Comparison of ENCODE assay signal across 8 mouse cellular contexts in the genomic region with DNA sequence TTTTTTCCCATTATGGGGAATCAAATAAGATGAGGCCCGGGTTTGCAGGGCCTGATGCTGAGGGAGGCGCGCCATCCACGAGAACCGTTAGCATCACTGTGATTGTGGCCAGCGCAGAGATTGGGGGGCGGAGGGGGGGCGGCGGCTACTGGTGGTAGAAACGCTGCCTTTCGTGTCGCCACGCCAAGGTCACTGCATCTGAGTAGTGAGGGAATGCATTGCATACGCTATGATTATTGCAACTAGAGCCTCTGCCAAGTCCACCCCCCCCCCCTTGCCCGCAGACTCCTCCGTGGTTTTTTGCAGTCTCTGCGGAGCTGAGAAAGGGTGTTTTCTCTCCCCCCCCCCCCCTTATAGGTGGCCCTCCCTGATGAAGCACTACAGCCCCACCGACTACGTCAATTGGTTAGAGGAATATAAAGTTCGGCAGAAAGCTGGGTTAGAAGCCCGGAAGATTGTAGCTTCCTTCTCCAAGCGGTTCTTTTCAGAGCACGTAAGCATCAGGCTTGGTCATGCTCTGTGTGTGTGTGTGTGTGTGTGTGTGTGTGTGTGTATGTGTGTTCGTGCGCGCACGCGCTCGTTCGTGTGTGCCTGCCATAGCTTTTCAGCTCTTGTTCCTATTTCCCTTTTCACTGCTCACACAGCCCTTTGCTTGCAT. TPM values are rescaled to one million over a fixed set of nuclear protein-coding genes. Genes with fewer than 3 reads are reported as not detected.
DNase-seq lines count a peak whose midpoint lies in the region; ATAC-seq and TF ChIP-seq lines count a peak whose summit lies in the region.

No protein-coding gene starts in this region.

- no peaks in the 10 kb centered on the region for H3K36me3 ChIP-seq in heart, adult 2 months (ENCODE audit: control insufficient read depth, insufficient read depth, low read length)
- no peaks in the 10 kb centered on the region for H3K36me3 ChIP-seq in MEL (ENCODE audit: control insufficient read depth in 1 of 2, insufficient read depth in 2 of 2, low read length in 2 of 2)
- peaks cover 6% of the 10 kb centered on the region; the same call in 1 of the 2 replicates for H3K36me3 ChIP-seq in intestine, postnatal 0 days (ENCODE audit: control insufficient read depth, insufficient read depth)
- no peaks in the 10 kb centered on the region for H3K36me3 ChIP-seq in lung, postnatal 0 days (ENCODE audit: insufficient read depth, low read length)

- ATAC-seq in intestine, postnatal 0 days = no peak
- ATAC-seq in lung, postnatal 0 days = no peak

- no peak for TF ChIP-seq POLR2A in heart, adult 2 months (IDR thresholded peaks at IDR 0.05; ENCODE audit: insufficient read depth, low read depth, low read length)
- no peak for TF ChIP-seq POLR2A in MEL (IDR thresholded peaks at IDR 0.05; ENCODE audit: control insufficient read depth in 1 of 2, insufficient read depth in 1 of 2, low read depth in 1 of 2, low read length in 2 of 2, poor library complexity in 1 of 2)
- no peak; the same call in 1 of the 2 replicates for TF ChIP-seq POLR2A in embryonic fibroblast, embryonic 13.5 days (IDR thresholded peaks at IDR 0.05; ENCODE audit: low read depth, low read length)

- no peak for TF ChIP-seq RAD21 in MEL (IDR thresholded peaks at IDR 0.05; ENCODE audit: low read depth, low read length)

- no peak overlapping the region for H3K27ac ChIP-seq in heart, adult 2 months
- no peak overlapping the region for H3K27ac ChIP-seq in MEL (ENCODE audit: control insufficient read depth, low read depth, low read length)
- H3K27ac ChIP-seq in embryonic fibroblast, embryonic 13.5 days (ENCODE audit: insufficient read depth, low read length) = no peak overlapping the region
- H3K27ac ChIP-seq in intestine, postnatal 0 days (ENCODE audit: low read depth, low read length) = no peak overlapping the region
- H3K27ac ChIP-seq in lung, postnatal 0 days (ENCODE audit: low read length) = no peak overlapping the region

- TF ChIP-seq EP300 in heart, adult 2 months (IDR thresholded peaks at IDR 0.05; ENCODE audit: insufficient read depth, low read depth, low read length) = no peak
- no peak for TF ChIP-seq EP300 in MEL (IDR thresholded peaks at IDR 0.05; ENCODE audit: low read depth in 1 of 2, low read length in 2 of 2)
- TF ChIP-seq EP300 in lung, postnatal 0 days (IDR thresholded peaks at IDR 0.05) = no peak

- H3K4me1 ChIP-seq in heart, adult 2 months (ENCODE audit: control insufficient read depth, insufficient read depth, low read length) = peaks cover 1% of the 10 kb centered on the region; the same call in 1 of the 2 replicates
- H3K4me1 ChIP-seq in MEL (ENCODE audit: control insufficient read depth in 1 of 2, insufficient read depth in 2 of 2, low read length in 2 of 2) = peaks cover 0 to 3% of the 10 kb centered on the region in 2 experiments; a peak in 2 of 4 replicates
- peaks cover 3% of the 10 kb centered on the region; the same call in 1 of the 2 replicates for H3K4me1 ChIP-seq in embryonic fibroblast, embryonic 13.5 days (ENCODE audit: control insufficient read depth, insufficient read depth, low read length)
- peaks cover 2% of the 10 kb centered on the region; the same call in 1 of the 2 replicates for H3K4me1 ChIP-seq in intestine, postnatal 0 days (replicated peaks; ENCODE audit: control insufficient read depth, insufficient read depth, low read length)
- no peaks in the 10 kb centered on the region; the same call in 1 of the 2 replicates for H3K4me1 ChIP-seq in lung, postnatal 0 days (ENCODE audit: insufficient read depth, low read depth, low read length)

- intact Hi-C loops in heart, adult 2 months (cut with DNase I) = no loop called here

- peak overlapping the region; percentile 82 for H3K9ac ChIP-seq in heart, adult 2 months (ENCODE audit: low read depth, low read length)
- H3K9ac ChIP-seq in MEL (ENCODE audit: control insufficient read depth, low read depth, low read length, poor library complexity, severe bottlenecking) = peak overlapping the region; percentile 95
- H3K9ac ChIP-seq in intestine, postnatal 0 days (ENCODE audit: low read depth, low read length) = peak overlapping the region; percentile 75
- H3K9ac ChIP-seq in lung, postnatal 0 days (replicated peaks; ENCODE audit: low read depth) = peak overlapping the region; percentile 62; the same call in 1 of the 2 replicates

- H3K4me2 ChIP-seq in intestine, postnatal 0 days (replicated peaks; ENCODE audit: low read depth) = peak overlapping the region; percentile 84
- H3K4me2 ChIP-seq in lung, postnatal 0 days (replicated peaks; ENCODE audit: low read depth, low read length) = peak overlapping the region; percentile 95

- WGBS in heart, adult 2 months = 19% methylated on average over 30 of the region's 30 CpGs
- 16% methylated on average over 30 of the region's 30 CpGs for WGBS in intestine, postnatal 0 days
- 10% methylated on average over 28 of the region's 30 CpGs for WGBS in lung, postnatal 0 days

- no peak for TF ChIP-seq CTCF in heart, adult 2 months (IDR thresholded peaks at IDR 0.05)
- TF ChIP-seq CTCF in MEL (IDR thresholded peaks at IDR 0.05 in 2 of 3, conservative IDR thresholded peaks at IDR 0.05 in 1 of 3; ENCODE audit: control insufficient read depth in 1 of 3, insufficient read depth in 1 of 3, low read depth in 2 of 3, low read length in 3 of 3, poor library complexity in 1 of 3, severe bottlenecking in 1 of 3) = no peak
- no peak for TF ChIP-seq CTCF in embryonic fibroblast, embryonic 13.5 days (IDR thresholded peaks at IDR 0.05; ENCODE audit: borderline replicate concordance, insufficient read depth, low read length)
- TF ChIP-seq CTCF in intestine, postnatal 0 days (IDR thresholded peaks at IDR 0.05; ENCODE audit: low read depth) = no peak
- no peak for TF ChIP-seq CTCF in lung, postnatal 0 days (IDR thresholded peaks at IDR 0.05)

- no peaks in the 10 kb centered on the region; the same call in 1 of the 2 replicates for H3K79me2 ChIP-seq in heart, adult 2 months (replicated peaks; ENCODE audit: control insufficient read depth, insufficient read depth, low read length)
- peaks cover 9% of the 10 kb centered on the region for H3K79me2 ChIP-seq in MEL (ENCODE audit: control insufficient read depth, insufficient read depth, low read length, poor library complexity)

- H3K4me3 ChIP-seq in heart, adult 2 months = peak overlapping the region; percentile 99
- H3K4me3 ChIP-seq in MEL (ENCODE audit: control insufficient read depth in 1 of 2, insufficient read depth in 1 of 2, low read depth in 2 of 2, low read length in 2 of 2) = peak overlapping the region; percentile 95 to 99
- peak overlapping the region; percentile 66 for H3K4me3 ChIP-seq in embryonic fibroblast, embryonic 13.5 days (ENCODE audit: insufficient read depth, low read length)
- peak overlapping the region; percentile 84 for H3K4me3 ChIP-seq in intestine, postnatal 0 days (ENCODE audit: low read depth, low read length)
- peak overlapping the region; percentile 95 for H3K4me3 ChIP-seq in lung, postnatal 0 days (ENCODE audit: low read depth, low read length)

- H3K9me3 ChIP-seq in MEL (replicated peaks; ENCODE audit: insufficient read depth, low read length) = no peaks in the 10 kb centered on the region
- no peaks in the 10 kb centered on the region for H3K9me3 ChIP-seq in intestine, postnatal 0 days (ENCODE audit: control insufficient read depth)
- no peaks in the 10 kb centered on the region for H3K9me3 ChIP-seq in lung, postnatal 0 days (ENCODE audit: low read length)

- no peaks in the 10 kb centered on the region for H3K27me3 ChIP-seq in heart, adult 2 months (ENCODE audit: control insufficient read depth, insufficient read depth, low read length)
- H3K27me3 ChIP-seq in MEL (ENCODE audit: control insufficient read depth in 1 of 2, insufficient read depth in 2 of 2, low read length in 2 of 2) = no peaks in the 10 kb centered on the region
- H3K27me3 ChIP-seq in intestine, postnatal 0 days (replicated peaks; ENCODE audit: control insufficient read depth, insufficient read depth, low read length) = no peaks in the 10 kb centered on the region
- no peaks in the 10 kb centered on the region for H3K27me3 ChIP-seq in lung, postnatal 0 days (replicated peaks; ENCODE audit: insufficient read depth, low read length)

- DNase-seq in heart, adult 2 months = peak in 1 of 2 experiments; percentile 35
- DNase-seq in heart, adult 8-10 months (ENCODE audit: low spot score) = no peak
- DNase-seq in MEL (ENCODE audit: low read depth, low spot score) = peak; percentile 10
- peak; percentile 20 for DNase-seq in lung, postnatal 0 days (ENCODE audit: low spot score)
- peak; percentile 71 to 79 for DNase-seq in right cerebral cortex, postnatal 10 days (ENCODE audit: low spot score in 2 of 2)
- DNase-seq in c-Kit-positive CD71-positive TER-119-positive erythroid progenitor cells, embryonic 14.5 days (ENCODE audit: low spot score) = no peak

TF ChIP-seq in MEL, 35 proteins besides CTCF, POLR2A, EP300 and RAD21 (continues in another document):
- no peak for TF ChIP-seq KAT2A (conservative IDR thresholded peaks at IDR 0.05; ENCODE audit: low read depth, low read length)
- TF ChIP-seq MAZ (IDR thresholded peaks at IDR 0.05; ENCODE audit: low read depth, low read length) = no peak
- TF ChIP-seq JUND (IDR thresholded peaks at IDR 0.05; ENCODE audit: low read depth, low read length) = no peak
- TF ChIP-seq HCFC1 (IDR thresholded peaks at IDR 0.05; ENCODE audit: low read depth, low read length) = no peak

RNA-seq across cellular contexts. Expression of a gene that starts 1.1 kb away (rescaled TPM):
- 10 to 100 TPM; 34.1 to 37.8 TPM for total RNA-seq in heart, adult 2 months (2021)
- 33.6 and 38.5 TPM in 2 replicates for polyA plus RNA-seq in heart, adult 2 months (2012; rRNA removed)
- total RNA-seq in heart, adult 8-10 months (2022) = 10 to 100 TPM; 29.2 to 43.0 (median 35.2) TPM
- total RNA-seq in MEL (2012; rRNA removed) = 9.1 and 10.4 TPM in 2 replicates
- 10 to 100 TPM in 1 of 2 experiments, not detected in 1; 20.5 TPM for polyA plus RNA-seq in MEL (2012; ENCODE audit: insufficient read depth in 1 of 2, insufficient read length in 2 of 2, low read depth in 1 of 2, low replicate concordance in 2 of 2, missing spikeins in 1 of 2)
- polyA plus RNA-seq in embryonic fibroblast, embryonic 13.5 days (2011; ENCODE audit: insufficient read length, low read depth, missing spikeins) = 27.1 and 39.0 TPM in 2 replicates
- 20.7 and 21.2 TPM in 2 replicates for polyA plus RNA-seq in intestine, postnatal 0 days (2015; fragmentation: Nextera tagmentation; extraction: Ambion mirVana)
- polyA plus RNA-seq in lung, postnatal 0 days (2015; fragmentation: Nextera tagmentation; extraction: Ambion mirVana) = 18.8 and 19.8 TPM in 2 replicates

RNA-seq across cellular contexts. Expression of a gene that starts 49.9 kb away (rescaled TPM):
- total RNA-seq in heart, adult 2 months (2021) = 100 to 1,000 TPM; 200 to 231 TPM
- 125 and 164 TPM in 2 replicates for polyA plus RNA-seq in heart, adult 2 months (2012; rRNA removed)
- 100 to 1,000 TPM; 204 to 264 (median 228) TPM for total RNA-seq in heart, adult 8-10 months (2022)
- not detected in 2 replicates for total RNA-seq in MEL (2012; rRNA removed)
- under 1 TPM in 1 of 2 experiments, not detected in 1; 0.07 TPM for polyA plus RNA-seq in MEL (2012; ENCODE audit: insufficient read depth in 1 of 2, insufficient read length in 2 of 2, low read depth in 1 of 2, low replicate concordance in 2 of 2, missing spikeins in 1 of 2)
- 0.88 TPM in 1 of 2 replicates, not detected in the other for polyA plus RNA-seq in embryonic fibroblast, embryonic 13.5 days (2011; ENCODE audit: insufficient read length, low read depth, missing spikeins)
- polyA plus RNA-seq in intestine, postnatal 0 days (2015; fragmentation: Nextera tagmentation; extraction: Ambion mirVana) = 2.8 and 3.3 TPM in 2 replicates
- 1.5 and 1.6 TPM in 2 replicates for polyA plus RNA-seq in lung, postnatal 0 days (2015; fragmentation: Nextera tagmentation; extraction: Ambion mirVana)

Comparison
In these comparisons a context has a peak if more than half of its experiments do, and no peak if none do; other contexts are left out.
1. DNase-seq: peak in MEL (single experiment), lung, postnatal 0 days (single experiment) and right cerebral cortex, postnatal 10 days (2 of 2); none in heart, adult 8-10 months (single experiment) and c-Kit-positive CD71-positive TER-119-positive erythroid progenitor cells, embryonic 14.5 days (single experiment).
2. RNA of a gene that starts 49.9 kb away (polyA plus RNA-seq): 125 to 164 TPM in heart, adult 2 months; 2.8 to 3.3 TPM in intestine, postnatal 0 days, 1.5 to 1.6 TPM in lung, postnatal 0 days, 0.88 TPM in embryonic fibroblast, embryonic 13.5 days and 0.07 TPM in MEL; every median in the first group is over 10 times any median in the second.
3. Peak in every context shown above with its lines, with median percentiles within 50 percentile points of each other: H3K4me3 ChIP-seq and H3K9ac ChIP-seq.